Mouse (Mus musculus) adrenal gland, adult 2 months (tissue): Measurements from ENCODE around the gene Cstf3. TPM values are rescaled to one million over a fixed set of nuclear protein-coding genes. Genes with fewer than 3 reads are reported as not detected.

Experiments used
- DNase-seq: peaks from one replicate; pipeline ENCODE4 v3.0.0; 2021
- polyA plus RNA-seq: library from polyadenylated mRNA; depleted of rRNA; stranded (reverse); fragments of >200 nt; gene quantifications from 2 replicates; pipeline ENCODE4 v1.2.3, GENCODE M21; 2012; rRNA removed
- total RNA-seq, 2 experiments: library from RNA; stranded (reverse); gene quantifications; 2 replicates each; pipeline ENCODE4 v1.2.3; 2021

The Cstf3 gene
- total and polyA plus RNA-seq, 3 experiments: 3.9 to 49.6 (median 29.7) TPM

DNA sequence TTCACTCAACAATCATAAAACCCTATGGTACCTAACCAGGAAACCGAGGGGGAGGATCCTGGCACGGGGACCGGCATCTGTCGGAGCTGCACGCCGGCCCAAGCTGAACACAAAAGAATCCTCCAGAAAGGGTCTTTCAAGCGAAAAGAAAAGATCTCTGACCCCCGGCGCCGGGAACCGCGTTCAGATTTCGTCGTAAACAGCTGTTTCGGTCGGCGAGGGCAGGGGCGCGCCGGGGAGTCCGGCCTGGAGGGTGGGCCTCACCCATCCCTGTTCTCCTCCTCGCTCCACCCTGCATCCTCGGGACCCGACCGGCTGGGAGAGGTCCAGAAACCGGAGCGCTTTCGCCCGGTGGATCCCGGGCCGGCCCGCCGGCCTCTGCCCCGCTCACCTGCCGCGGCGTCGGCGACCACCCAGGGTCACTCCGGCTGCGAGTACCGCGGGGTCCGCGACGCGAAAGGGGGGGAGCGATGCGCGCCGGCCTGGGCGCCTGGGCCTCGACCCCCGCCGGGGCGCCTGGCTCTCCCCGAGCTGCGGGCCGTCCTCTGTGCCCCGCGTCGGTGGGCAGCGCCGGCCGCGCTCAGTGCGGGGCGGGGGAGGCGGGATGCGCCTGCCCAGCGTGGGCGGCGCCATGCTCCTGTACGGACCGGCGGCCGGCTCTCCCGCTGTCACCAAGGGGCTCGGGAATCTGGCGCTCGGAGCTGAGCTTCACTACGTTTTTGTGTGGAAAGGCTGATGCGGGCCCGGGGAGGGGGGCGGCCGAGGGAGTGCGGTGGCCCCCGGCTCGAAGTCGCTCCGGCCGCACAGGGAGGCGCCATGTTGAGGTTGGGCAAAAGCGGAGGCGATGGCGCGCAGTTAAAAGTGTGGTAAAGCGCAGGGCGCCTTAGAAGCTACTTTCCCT is 121.5 kb downstream of the Cstf3 start, which contains the start of gene Tcp11l1:
Gene Tcp11l1, minus strand, starts transcription at position 585 of the 901 bp plus-strand sequence.
- DNase-seq: peak; percentile 82

DNA sequence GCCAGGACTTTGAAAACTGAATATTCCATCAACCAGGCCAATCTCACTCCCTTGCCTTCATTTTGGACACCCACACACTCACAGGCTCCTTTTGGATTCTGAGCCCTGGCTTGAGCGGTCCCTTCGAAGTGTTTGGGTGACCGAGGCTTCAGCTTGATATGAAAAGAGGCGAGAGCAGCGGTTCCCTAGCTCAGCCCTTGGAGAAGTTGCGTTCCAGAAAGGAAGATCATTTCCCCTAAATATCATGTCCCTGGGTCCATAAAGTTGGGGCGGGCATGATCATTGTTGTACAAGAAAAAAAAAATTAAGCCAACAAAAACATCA is 122.1 kb downstream of the Cstf3 start:
- no peak for DNase-seq

DNA sequence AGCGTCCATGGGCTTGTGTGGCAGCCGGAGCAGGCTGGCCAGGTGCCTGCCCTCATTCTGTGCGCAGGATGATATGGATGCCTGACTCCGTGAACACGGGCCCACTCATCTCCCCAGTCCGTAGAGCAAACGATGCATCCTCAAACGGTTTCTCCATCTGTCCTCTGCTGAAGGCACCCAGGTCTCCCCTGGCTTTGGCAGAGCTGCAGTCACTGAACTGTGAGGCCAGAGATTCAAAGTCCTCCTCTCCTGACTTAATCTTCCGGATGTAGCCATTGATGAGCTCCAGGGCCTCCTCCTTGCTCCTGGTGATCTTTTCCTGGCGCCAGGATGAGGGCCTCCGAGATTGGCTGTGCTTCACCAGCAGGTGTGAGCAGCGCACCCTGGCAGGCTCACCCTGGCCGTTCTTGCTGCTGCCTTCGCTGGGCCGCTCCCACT is 124.0 kb downstream of the Cstf3 start:
- no peak for DNase-seq

Other genes with a start within 250 kb of the Cstf3 start
- 10 to 100 TPM; 16.0 to 23.6 TPM for gene D430041D05Rik, start 179.5 kb upstream of the Cstf3 start, total RNA-seq
- gene D430041D05Rik, start 179.5 kb upstream of the Cstf3 start, polyA plus RNA-seq: 8.5 and 11.9 TPM in 2 replicates
- 100 to 1,000 TPM; 116 to 136 TPM for gene Hipk3, start 96.1 kb upstream of the Cstf3 start, total RNA-seq
- 28.8 and 30.6 TPM in 2 replicates for gene Hipk3, start 96.1 kb upstream of the Cstf3 start, polyA plus RNA-seq
- 10 to 100 TPM in 1 of 2 experiments, 1 to 10 TPM in 1; 7.8 to 17.1 TPM for gene Tcp11l1, start 121.6 kb downstream of the Cstf3 start, total RNA-seq
- 9.0 and 11.1 TPM in 2 replicates for gene Tcp11l1, start 121.6 kb downstream of the Cstf3 start, polyA plus RNA-seq
- not detected for gene Pin1rt1, start 125.9 kb downstream of the Cstf3 start, total RNA-seq
- not detected in 2 replicates for gene Pin1rt1, start 125.9 kb downstream of the Cstf3 start, polyA plus RNA-seq
- 1 to 10 TPM; 1.6 to 2.0 TPM for gene Depdc7, start 152.4 kb downstream of the Cstf3 start, total RNA-seq
- gene Depdc7, start 152.4 kb downstream of the Cstf3 start, polyA plus RNA-seq: 0.21 and 0.59 TPM in 2 replicates
- 10 to 100 TPM; 19.1 to 29.0 TPM for gene Qser1, start 226.2 kb downstream of the Cstf3 start, total RNA-seq
- gene Qser1, start 226.2 kb downstream of the Cstf3 start, polyA plus RNA-seq: 3.0 and 3.6 TPM in 2 replicates